In genomic region chr16:58454617-58455016, GRCm38 (mm10) we compare ENCODE assay signal across 8 mouse cellular contexts. TPM values are rescaled to one million over a fixed set of nuclear protein-coding genes. Genes with fewer than 3 reads are reported as not detected.
DNase-seq lines count a peak whose midpoint lies in the region; ATAC-seq and TF ChIP-seq lines count a peak whose summit lies in the region.

No protein-coding gene starts in this region.

- peaks cover 40% of the 10 kb centered on the region for H3K4me1 ChIP-seq in heart, embryonic 13.5 days
- no peaks in the 10 kb centered on the region for H3K4me1 ChIP-seq in spleen, adult 2 months (ENCODE audit: control insufficient read depth, insufficient read depth, insufficient read length)

- 59% methylated on average over 8 of the region's 8 CpGs for WGBS in heart, embryonic 13.5 days
- WGBS in spleen, adult 2 months, result 40% methylated on average over 8 of the region's 8 CpGs

- no peak overlapping the region for H3K9ac ChIP-seq in heart, embryonic 13.5 days

- H3K36me3 ChIP-seq in heart, embryonic 13.5 days, result peaks cover 59% of the 10 kb centered on the region
- no peaks in the 10 kb centered on the region for H3K36me3 ChIP-seq in spleen, adult 2 months (ENCODE audit: control insufficient read depth, insufficient read depth, low read length)

- DNase-seq in layer of hippocampus, adult 11-12 months (ENCODE audit: low spot score), result peak; percentile 62
- no peak for DNase-seq in layer of hippocampus, adult 9-11 months
- peak; percentile 48 to 54 for DNase-seq in adrenal gland, adult 18-20 months (ENCODE audit: low spot score in 2 of 2)
- peak; percentile 44 for DNase-seq in embryo, embryonic 11.5 days (ENCODE audit: low read depth, low spot score)
- DNase-seq in kidney, postnatal 36 days, result peak; percentile 65 to 78
- peak; percentile 71 for DNase-seq in lung, postnatal 14 days
- peak; percentile 18 to 59 for DNase-seq in spleen, adult 2 months (ENCODE audit: low read depth in 1 of 2, low spot score in 2 of 2)

- ATAC-seq in heart, embryonic 13.5 days (ENCODE audit: extremely low read depth, insufficient number of reproducible peaks, low FRiP score, low TSS enrichment), result no peak

- H3K27me3 ChIP-seq in heart, embryonic 13.5 days (replicated peaks), result no peaks in the 10 kb centered on the region
- H3K27me3 ChIP-seq in spleen, adult 2 months (ENCODE audit: control insufficient read depth, insufficient read depth, low read length), result no peaks in the 10 kb centered on the region

- TF ChIP-seq POLR2A in spleen, adult 2 months (IDR thresholded peaks at IDR 0.05; ENCODE audit: low read depth, low read length), result no peak

- no peak overlapping the region for H3K4me3 ChIP-seq in heart, embryonic 13.5 days
- H3K4me3 ChIP-seq in spleen, adult 2 months (ENCODE audit: extremely low read depth, insufficient read depth, insufficient read length), result no peak overlapping the region

- H3K9me3 ChIP-seq in heart, embryonic 13.5 days, result no peaks in the 10 kb centered on the region

- TF ChIP-seq CTCF in spleen, adult 2 months (IDR thresholded peaks at IDR 0.05; ENCODE audit: extremely low read depth, insufficient read depth, insufficient read length, insufficient replicate concordance), result peak; percentile 96

- peak overlapping the region; percentile 85 for H3K27ac ChIP-seq in heart, embryonic 13.5 days (replicated peaks)
- no peak overlapping the region for H3K27ac ChIP-seq in spleen, adult 2 months (ENCODE audit: insufficient read depth, low read length)

- H3K4me2 ChIP-seq in heart, embryonic 13.5 days, result no peak overlapping the region

RNA-seq across cellular contexts. Expression of gene Dcbld2, which starts 46.4 kb away (rescaled TPM):
- 10 to 100 TPM in 1 of 2 experiments, 1 to 10 TPM in 1; 8.3 to 11.6 TPM for total RNA-seq in adrenal gland, adult 18-20 months (2021)
- 8.0 and 8.5 TPM in 2 replicates for polyA plus RNA-seq in heart, embryonic 13.5 days (2015; fragmentation: Nextera tagmentation; extraction: Ambion mirVana)
- polyA plus RNA-seq in spleen, adult 2 months (2012; rRNA removed), result 3.7 and 4.5 TPM in 2 replicates
